Mouse (Mus musculus) retina, embryonic 14.5 days (tissue): Measurements from ENCODE around the gene Macrod2.

ENCODE experiments used
- DNase-seq: peaks from one replicate; pipeline ENCODE4 v3.0.0-alpha.2; 2015; ENCODE audit warnings: low spot score

The Macrod2 gene

DNA sequence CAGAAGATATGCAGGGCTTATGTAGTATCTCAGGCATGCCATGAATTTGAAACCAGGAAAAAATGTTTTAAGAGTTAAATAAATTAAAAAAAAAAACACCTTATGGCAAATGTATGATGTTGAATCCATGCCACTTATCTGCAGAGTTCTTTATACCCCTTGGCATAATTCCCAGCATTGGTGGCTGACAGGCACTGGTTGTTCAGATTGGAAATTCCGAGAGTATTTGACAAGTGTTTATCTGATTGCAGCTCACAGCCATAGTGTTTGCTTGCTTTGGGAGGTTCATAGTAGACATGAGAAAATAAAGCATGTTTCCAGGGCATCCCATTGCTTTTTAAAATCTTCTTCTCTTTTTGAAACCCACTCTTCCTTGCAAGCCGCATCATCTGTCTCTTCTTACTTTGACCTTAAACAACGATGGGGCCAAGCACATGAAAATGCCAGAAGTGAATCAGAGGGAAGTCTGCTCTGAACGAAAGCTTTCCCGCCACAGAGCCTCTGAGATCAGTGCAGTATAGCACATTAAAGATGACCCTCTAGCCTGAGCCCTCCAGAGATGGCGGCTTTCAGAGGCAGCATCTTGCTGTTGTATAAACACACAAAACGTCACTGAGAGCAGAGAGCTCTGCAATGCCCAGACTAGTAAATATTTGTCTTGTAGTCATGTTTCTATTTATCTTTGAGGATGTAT lies 1305.8 kb downstream of the Macrod2 start:
- DNase-seq: no peak

DNA sequence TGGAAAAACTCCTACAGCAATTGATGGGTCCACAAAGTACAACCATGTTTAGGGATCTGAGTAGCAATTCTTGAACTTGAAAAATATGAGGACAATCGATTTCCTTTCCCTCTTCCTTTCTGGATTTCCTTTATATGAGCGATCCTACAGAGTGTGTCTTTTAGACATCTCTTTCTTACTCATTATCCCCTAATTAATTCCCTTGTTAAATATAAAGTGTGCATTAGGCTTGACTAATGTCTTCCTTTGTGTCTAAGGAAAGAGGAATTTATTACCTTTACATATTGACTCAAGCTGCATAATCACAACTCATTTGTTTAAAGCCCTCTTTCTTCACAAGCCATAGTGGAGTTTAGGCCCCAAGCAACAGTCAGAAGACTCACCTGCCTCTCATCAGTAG lies 1316.7 kb downstream of the Macrod2 start:
- DNase-seq: no peak

DNA sequence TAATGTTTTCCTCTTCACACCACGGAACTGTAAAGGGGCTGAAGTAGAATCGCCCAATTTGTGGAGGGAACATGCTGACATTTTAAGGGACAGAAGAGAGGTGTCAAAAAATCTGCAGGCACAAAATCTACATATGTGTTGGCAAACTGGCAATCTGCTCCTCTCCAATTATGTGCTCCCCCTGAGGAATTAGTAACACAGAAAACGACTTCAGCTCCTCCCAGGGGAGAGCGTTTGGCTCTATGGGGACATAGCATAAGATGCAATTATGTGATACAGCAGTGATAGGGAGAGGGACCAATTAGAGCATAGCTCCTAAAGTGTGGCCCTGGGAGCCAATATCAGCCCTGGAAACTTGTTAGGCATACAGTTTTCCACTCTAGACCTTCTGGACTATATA lies 1317.2 kb downstream of the Macrod2 start:
- DNase-seq: no peak

DNA sequence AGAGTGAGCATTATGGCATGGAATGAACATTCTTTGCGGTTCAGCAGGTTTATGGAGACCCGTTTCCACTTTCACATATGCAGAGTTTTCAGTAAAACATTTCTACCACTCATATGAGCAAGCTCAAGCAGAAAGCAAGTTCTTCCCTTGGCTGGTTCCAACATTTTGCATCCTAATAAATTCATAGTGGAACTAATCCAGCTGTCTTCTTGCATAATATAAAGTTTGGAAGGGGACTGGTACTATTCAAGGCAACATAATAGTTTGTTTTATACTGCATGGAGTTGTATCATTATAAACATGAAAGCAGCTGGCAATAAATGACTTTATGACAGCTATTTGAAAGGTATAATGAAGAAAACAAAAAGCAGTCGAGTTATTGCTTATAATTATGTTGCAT lies 1320.0 kb downstream of the Macrod2 start:
- no peak for DNase-seq

DNA sequence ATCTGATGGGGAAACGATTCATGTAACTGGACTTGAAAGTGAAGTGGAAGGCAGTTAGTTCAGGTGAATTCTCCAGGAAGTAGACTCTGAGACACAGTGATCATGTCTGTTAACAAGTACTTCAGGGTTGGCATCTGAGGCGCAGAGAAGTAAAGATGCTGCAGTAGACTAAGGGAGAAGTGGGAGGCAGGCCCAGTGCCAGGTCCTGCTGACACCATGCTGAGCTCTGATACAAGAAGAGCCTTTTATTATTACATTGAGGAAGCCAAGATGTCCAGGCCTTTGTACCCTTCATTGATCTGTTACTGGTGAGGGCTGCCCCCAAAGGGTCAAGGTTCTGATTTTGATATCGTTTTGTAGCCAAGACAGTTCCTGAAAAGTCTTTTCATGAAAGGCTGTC lies 1327.4 kb downstream of the Macrod2 start:
- DNase-seq: no peak

DNA sequence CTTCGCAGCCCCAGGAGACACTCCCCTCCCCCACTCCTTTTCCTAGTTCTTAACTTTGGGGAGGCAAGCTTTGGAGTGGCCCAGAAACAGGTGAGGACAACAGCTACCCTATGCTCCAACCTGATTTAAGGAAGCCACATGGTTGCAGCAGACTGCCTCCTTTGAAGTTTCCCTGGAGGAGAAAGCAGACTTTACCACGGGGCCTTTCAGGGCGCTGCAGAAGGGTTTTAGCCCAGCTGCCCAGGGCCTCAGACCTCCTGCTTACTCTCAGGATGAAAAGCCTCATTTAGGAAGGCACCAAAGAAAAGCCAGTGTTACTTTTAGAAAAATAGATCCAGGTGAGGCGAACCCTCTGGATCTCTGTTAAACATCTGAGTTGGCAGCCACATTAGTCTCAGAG lies 1333.9 kb downstream of the Macrod2 start:
- no peak for DNase-seq

DNA sequence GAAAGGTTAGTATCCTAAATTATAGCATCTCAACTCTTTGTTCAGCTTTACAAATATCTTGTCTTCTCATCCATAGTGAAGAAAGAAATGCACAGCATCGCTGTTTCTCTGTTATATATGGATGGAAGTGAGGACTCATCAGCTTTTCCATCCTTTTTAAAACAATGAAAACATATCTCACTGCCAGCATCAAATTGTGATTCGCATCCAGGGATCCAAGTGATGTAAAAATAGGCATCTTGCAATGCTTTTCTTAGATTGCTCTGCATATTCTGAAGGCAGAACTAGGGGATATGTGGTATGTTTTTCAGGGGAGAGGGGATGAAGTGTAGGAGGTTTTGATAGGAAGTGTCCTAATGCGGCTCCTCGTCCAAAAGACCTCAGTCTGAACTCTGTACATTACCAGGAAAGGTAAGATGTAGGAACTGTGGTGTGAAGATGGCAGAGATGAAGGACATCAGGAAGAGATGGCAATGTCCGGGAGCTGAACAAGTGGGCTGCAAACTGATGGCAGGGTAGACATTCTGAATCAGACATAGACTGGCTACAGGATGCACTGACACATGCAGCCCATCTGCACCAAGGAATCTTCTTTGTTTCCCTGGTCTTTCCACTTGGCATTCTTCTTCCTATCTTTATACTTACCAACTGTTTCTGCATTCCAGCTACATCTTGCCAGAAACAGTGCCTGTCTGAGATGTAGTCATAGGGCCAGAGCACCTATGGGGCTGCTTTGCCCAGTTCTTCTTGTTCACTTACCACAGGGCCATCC lies 1341.8 kb downstream of the Macrod2 start:
- DNase-seq: no peak

DNA sequence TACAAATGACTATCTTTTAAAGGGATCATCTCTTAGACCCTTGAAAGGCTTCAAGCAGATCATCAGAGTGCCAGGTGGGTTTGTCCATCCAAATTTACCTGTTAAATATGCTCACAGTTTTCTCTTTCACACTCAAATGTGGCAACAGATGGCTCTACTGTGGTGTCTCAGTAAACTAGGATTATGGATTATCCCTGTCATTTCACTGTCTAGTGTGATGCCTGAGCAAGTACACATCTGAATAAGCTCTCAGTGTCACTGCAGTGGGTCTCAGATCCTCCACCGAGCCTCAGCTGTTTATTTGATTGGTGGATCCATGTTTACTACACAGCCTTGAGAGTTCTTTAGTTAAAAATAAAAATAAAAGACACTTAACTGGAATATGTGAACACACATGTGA lies 1343.6 kb downstream of the Macrod2 start:
- no peak for DNase-seq

DNA sequence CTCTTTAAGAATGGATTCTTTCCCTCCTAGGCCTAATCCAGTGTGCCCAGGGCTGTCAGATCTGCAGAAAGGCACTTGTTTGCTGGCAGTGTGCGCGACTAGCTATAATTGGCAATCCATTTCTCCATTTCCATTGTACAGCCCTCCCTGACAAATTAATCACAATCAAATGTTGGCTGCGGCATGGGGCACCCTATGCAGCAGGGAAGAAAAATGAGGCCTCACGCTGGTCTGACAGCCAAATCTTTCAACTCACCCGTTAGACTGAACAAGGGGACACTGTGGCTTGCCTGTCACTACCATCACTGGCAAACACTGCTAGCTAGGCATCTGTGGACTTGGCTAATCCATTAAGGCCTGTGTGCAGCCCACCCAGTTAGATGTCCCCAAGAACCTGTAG lies 1345.2 kb downstream of the Macrod2 start:
- no peak for DNase-seq

DNA sequence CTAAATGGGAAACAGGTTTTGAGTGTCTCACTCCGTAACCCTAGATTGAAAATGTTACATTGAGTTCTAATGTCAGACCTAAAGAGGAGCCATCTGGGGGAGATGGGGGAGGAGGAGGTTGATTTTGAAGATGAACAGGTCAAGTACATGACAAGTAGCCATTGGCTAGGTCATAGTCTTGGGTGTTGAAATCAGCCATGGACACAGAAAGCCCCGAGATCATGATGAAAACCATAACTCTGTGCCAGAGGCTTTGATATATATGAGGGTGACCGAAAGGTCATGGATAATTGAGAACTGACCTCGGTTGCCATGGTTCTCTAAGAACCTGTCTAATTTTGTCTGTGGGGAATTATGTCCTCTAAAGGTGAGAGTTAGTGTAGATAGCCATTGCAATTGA lies 1405.1 kb downstream of the Macrod2 start:
- no peak for DNase-seq

DNA sequence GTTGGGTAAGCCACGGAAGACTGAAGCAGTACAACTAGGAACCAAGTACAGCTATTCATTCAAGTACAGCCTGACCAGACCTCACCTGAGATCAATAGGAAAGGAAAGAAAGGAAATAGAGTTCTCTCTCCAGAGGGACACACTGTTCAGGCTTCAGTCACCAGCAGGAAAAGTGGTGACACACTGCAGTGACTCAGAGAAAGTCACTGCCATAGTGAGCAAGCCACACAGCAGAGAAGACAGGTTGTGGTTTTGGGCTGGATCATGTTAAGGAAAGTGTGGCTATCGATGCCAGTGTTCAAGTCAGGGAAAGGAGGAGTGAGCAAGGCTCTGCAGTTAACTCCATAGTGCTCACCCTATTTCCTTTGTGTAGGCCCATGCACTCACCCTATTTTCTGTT lies 1405.8 kb downstream of the Macrod2 start:
- no peak for DNase-seq

DNA sequence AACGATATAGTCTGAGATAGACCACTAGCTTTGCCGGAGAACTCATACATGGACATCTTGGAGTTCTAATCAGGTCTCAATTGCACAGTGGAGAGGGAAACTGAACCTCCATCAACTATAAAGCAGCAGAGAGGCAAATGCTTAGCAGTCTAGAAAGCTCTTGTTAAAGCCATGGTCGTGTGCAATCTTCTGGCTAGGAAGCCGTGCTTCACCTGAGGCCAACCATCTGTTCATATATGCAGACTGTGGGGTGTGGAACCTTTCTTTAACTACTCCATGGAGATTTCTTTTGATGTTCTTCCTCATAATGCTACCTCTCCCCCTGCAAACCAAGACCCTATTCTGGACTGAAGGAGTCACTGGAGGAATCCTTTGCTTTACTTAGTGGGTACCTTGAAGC lies 1421.2 kb downstream of the Macrod2 start:
- no peak for DNase-seq

DNA sequence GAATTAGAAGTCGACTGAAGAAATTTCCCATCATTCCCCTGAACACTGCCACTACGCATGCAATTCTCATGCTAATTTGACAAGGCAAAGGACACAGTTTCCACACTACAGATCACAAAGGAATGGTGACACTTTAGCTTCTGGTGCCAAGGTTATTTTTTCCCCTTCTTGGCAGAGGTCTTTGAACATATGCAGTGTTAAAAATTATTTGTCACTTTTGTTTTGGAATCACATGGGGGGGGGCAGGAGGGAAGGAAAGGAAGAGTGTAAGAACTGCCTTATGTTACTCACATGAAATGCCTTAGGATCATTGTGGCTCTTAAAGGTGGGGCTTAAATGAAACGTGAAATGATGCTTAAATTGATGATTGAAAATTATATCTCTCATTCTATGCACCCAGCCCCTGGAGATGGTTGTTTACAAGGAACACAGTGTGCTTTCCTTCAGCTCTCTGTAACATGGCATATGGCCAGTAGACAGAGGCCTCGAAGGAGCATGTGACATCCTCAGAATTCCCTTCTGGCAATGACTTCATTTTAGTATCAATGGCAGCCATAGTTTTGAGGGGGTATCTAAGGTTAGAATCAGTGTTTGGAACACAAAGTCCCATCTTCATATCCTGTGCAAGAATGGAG lies 1422.6 kb downstream of the Macrod2 start:
- no peak for DNase-seq

DNA sequence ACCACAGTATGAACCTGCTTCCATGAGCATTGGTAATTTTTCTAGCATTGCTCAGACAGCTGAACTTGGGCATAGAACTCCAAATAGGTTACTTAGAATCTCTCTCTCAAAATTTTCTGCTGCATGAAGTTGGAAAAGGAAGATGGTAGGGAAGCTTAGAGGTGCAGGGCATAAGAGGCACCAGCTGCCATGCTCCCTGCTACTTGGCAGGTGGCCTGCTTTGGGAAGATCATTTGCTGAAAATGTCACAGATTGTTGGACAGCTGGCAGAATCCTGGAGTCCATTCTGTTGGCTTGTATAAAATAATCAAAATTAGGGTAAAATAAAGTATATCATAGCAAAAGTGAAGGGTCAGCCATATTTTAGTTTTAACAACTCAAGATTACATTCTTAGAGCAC lies 1425.7 kb downstream of the Macrod2 start:
- no peak for DNase-seq

DNA sequence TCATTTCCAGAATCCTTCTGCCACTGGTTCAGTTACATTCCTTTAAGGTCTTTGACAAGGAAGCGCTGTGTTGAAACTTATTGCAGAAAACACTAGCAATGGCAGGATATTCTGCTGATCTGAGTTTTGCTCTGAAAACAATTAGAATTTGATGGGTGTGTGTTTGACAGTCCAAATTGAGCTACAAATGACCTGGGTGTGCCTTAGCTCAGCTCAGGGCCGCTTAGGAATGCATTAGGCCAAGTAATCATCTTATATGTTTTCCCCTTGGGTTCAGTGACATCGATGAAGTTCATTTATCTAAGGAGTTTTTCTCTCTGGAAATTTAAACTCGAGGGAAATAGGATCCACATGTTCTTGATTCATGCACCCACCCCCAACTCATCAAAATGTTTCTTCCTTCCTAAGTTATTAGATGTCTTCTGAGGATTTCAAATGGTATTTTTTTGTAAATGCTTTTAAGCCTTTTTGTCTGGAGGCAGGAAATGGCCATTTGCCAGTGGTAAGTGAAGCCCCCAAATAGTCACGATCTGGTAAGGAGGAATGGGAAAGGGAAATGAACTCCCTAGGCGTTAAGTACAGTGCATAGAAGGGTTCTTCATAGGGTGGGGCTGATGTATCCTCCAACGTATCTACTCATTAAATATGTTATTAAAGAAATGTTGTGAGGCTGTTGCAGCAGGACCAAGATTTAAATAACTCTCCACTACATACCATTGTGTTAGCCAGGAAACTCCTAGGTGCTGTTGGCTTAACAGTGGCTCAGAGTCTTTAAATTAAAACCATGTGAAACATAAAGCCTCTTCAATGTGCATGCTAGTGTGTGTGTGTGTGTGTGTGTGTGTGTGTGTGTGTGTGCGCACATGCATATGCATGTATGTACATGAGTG lies 1430.7 kb downstream of the Macrod2 start:
- DNase-seq: no peak

DNA sequence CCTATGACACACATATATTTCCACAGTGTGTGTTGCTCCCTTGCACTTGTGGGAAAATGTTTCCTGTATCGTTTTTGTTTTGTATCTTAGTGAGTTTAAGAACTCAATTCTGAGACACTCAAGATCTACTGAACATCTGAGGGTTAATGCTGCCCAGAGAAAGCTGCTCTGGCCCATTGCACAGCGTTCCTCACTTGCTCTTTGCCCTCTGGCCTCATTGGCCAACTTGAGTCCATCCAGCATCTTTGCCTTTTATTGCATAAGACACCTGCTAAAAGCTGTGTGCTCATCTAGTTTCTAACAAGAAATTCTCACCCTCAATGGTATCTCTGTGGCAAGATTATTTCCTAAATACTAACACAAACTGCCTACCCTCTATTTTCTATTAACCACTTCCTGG lies 1435.4 kb downstream of the Macrod2 start:
- DNase-seq: no peak

DNA sequence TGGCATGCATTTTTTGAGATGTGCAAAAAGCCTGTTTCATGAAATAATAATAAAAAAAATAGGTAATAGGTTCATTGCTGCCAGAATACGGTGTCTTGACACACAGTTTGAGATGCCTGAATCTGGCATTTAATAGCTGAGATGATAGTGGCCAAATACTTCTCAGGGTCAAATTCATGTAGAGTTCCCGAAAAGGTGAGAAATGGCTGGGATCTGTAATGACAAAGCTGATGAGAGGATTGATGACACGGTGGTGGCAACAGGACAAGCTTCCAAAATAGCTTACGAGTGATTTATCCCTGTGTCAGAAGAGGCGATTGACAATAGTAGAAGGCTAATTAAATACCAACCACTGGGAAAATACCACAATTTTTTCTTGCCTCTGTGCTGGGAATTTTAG lies 1436.4 kb downstream of the Macrod2 start:
- DNase-seq: no peak

DNA sequence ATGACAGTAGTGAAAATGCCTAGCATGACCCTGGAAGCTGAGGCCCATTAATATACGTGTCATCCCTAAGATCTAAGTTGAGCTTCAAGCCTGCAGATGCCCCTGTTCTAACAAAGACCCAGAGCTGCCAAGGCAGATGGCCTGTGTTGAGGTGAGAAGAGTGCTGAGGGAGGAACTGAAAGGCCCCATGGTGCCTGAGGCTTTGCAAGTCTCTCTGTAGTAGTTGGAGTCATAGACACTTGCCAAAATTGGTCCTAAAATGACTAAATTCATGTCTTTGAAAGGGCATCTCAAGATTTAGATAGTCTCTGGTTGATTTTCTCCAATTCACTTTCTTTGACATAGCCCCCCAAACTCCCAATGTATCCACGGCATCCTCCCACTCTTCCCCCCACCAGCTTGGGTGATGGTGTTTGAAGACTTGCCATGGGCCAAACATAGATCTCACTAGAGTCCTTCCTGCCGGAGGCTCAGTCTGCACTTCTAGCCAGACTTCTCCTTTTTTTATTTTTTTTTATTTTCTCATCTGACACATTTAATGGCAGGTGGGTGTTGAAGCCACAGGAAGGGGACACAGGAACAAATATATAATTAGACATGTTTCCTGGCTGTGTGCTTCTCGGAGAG lies 1439.2 kb downstream of the Macrod2 start:
- no peak for DNase-seq

DNA sequence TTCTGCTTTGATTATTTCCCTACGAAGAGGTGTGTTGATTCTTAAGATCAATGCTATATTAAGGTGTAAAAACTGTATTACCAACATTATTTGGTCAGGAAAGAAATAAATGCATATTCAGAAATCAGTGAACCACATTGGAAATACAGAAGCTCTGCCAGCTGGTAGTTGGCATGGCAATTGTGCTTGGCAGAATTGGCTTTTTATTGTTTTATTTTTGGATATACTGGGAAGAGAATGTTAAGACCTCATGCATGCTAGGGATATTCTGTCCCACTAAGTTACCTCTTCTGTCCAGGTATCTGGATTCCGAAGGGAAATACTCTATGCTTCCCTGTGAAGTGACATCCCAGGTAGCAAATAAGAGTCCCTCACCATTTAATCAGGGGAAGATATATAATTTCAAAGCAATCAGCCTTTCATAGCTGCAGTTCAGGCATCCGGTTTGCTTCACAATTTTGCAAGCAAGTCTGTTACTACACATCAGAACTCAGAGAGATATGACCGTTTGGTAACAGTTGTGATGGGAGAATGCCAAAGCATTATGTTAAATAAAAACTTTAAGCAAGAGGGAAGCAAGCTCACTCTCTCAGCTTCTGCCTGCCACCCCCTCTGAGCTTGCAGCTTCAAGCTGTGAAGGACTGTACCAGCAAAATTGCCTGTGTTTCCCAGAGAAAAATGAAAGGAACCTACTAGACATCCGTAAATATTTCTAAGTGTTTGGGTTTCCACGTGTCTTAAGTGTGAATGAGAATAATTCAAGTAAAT lies 1449.5 kb downstream of the Macrod2 start:
- no peak for DNase-seq

DNA sequence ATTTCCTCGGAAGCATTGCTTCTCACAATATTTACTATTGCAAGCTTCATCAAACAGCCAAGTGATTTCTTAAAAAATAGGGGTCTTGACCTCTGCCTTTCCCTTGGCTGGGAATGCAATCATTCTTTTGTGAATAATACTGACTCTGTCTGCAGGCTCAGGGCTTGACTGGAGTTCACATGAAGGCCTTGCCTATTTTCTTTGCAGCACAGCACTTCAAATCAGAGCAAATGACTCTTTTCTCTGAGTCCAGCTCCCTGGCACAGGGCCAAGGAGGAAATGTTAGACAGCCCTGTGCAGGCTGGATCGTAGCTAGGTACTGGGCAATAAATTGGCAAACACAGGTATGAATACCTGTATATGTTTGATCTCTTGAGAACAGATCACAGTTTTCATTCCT lies 1464.1 kb downstream of the Macrod2 start:
- DNase-seq: no peak

DNA sequence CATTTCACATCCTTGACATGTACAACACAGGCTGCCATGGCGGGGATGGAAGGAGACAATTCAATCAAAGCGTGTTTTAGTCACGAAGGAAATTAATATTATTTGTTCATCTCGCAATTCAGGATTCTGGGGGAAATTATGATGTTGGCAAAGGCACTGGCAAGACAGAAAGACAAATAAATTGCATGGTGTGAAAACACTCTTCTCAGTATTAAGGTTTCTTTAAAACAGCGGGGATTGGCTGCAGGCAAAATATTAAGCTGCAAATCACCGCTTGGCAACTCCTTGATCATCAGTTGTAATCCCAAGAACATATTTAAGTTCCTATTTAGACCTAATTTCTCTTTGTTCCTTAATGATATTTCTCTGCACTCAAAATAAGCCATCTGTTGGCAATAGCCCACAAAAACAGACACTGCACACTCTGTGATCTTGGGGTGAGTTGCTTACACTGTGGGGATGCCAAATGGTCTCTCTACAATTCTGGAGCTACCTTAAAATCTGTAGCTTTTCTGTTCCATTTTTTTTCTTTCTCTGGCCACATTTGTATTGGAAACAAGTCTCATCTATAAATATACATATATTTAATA lies 1466.7 kb downstream of the Macrod2 start:
- no peak for DNase-seq
